13 mouse cellular contexts compared by ENCODE assay signal in the genomic region with DNA sequence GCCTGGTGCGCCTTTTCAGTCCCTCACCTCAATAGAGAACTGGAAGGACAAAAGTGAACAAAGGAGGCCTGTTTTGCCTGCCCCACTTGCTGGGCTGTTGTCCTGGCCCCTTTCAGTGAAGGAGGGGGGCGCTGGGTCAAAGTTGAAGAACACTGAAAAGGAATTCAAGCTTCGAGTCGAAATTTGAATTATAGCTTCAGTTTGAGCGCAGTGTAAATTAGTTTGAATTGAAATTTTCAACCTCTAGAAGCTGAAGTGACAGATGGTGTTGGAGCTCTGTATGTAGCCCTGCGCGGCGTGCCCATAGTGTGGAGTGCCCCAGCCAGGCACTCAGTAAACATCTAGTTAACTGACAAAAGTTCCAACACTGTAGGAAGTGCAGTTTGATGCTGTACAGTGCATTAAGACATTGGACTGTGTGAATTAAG. TPM values are rescaled to one million over a fixed set of nuclear protein-coding genes. Genes with fewer than 3 reads are reported as not detected.
DNase-seq lines count a peak whose midpoint lies in the region; ATAC-seq and TF ChIP-seq lines count a peak whose summit lies in the region.
"Had no signal": no experiment of that assay in that cellular context is flagged by ENCODE, and none has a peak within 500 bp of the region (broad histone marks: within the 10 kb centered on the region; RNA-seq: fewer than 3 reads in every experiment).

No protein-coding gene starts in this region.

- peak overlapping the region; percentile 72 for H3K27ac ChIP-seq in hindbrain, embryonic 11.5 days (ENCODE audit: low read depth, low read length)
- H3K27ac ChIP-seq in midbrain, embryonic 15.5 days: peak overlapping the region; percentile 51
- H3K27ac ChIP-seq: macrophage had no signal

- DNase-seq in brain, embryonic 14.5 days (ENCODE audit: low read depth): peak; percentile 95
- DNase-seq in embryo, embryonic 11 days: peak; percentile 75
- peak; percentile 71 for DNase-seq in hindbrain, embryonic 11.5 days (ENCODE audit: low spot score)
- DNase-seq in thymus, adult 18-20 months: no peak
- DNase-seq in right cerebral cortex, adult 18-20 months: no peak
- DNase-seq in left cerebral cortex, adult 9 months (ENCODE audit: low spot score in 2 of 2): no peak
- DNase-seq: adrenal gland, postnatal 10 days; heart, postnatal 14 days; liver had no signal

- no peaks in the 10 kb centered on the region for H3K4me1 ChIP-seq in hindbrain, embryonic 11.5 days (replicated peaks; ENCODE audit: control insufficient read depth, insufficient read depth, low read length)
- peaks cover 23% of the 10 kb centered on the region for H3K4me1 ChIP-seq in midbrain, embryonic 15.5 days

- H3K4me2 ChIP-seq in hindbrain, embryonic 11.5 days (replicated peaks; ENCODE audit: low read depth, low read length): 0 out of 2 replicates have a peak overlapping the region, but pooled peaks have one; percentile 23
- peak overlapping the region; percentile 25 for H3K4me2 ChIP-seq in midbrain, embryonic 15.5 days

- no peak for TF ChIP-seq CTCF in brain, embryonic 14.5 days (IDR thresholded peaks at IDR 0.05; ENCODE audit: borderline replicate concordance, extremely low read depth, insufficient read depth, insufficient read length)

- no peak overlapping the region for H3K4me3 ChIP-seq in hindbrain, embryonic 11.5 days (ENCODE audit: low read depth, low read length)
- no peak overlapping the region for H3K4me3 ChIP-seq in midbrain, embryonic 15.5 days

- no peaks in the 10 kb centered on the region for H3K36me3 ChIP-seq in hindbrain, embryonic 11.5 days (ENCODE audit: control insufficient read depth, insufficient read depth, low read length)
- H3K36me3 ChIP-seq in midbrain, embryonic 15.5 days (replicated peaks): no peaks in the 10 kb centered on the region

- no peaks in the 10 kb centered on the region for H3K27me3 ChIP-seq in hindbrain, embryonic 11.5 days (ENCODE audit: control insufficient read depth, insufficient read depth, low read length)
- H3K27me3 ChIP-seq in midbrain, embryonic 15.5 days (replicated peaks): no peaks in the 10 kb centered on the region

- peak; percentile 94 for ATAC-seq in hindbrain, embryonic 11.5 days (ENCODE audit: low FRiP score)
- ATAC-seq in midbrain, embryonic 15.5 days (replicated peaks): peak; percentile 85
- no peak for ATAC-seq in megakaryocyte-erythroid progenitor cell, adult 5-6 weeks (replicated peaks; ENCODE audit: low FRiP score, low TSS enrichment, poor library complexity, severe bottlenecking)

- 17% methylated on average over 8 of the region's 8 CpGs for WGBS in hindbrain, embryonic 11.5 days
- 10% methylated on average over 8 of the region's 8 CpGs for WGBS in midbrain, embryonic 15.5 days

- no peak for TF ChIP-seq POLR2A in brain, embryonic 14.5 days (IDR thresholded peaks at IDR 0.05; ENCODE audit: borderline replicate concordance, extremely low read depth, insufficient read depth, insufficient read length, poor library complexity, severe bottlenecking)

- no peak overlapping the region for H3K9ac ChIP-seq in hindbrain, embryonic 11.5 days (ENCODE audit: low read depth, low read length)
- H3K9ac ChIP-seq in midbrain, embryonic 15.5 days: no peak overlapping the region

- H3K9me3 ChIP-seq in hindbrain, embryonic 11.5 days (ENCODE audit: control insufficient read depth, low read length): no peaks in the 10 kb centered on the region
- H3K9me3 ChIP-seq in midbrain, embryonic 15.5 days: no peaks in the 10 kb centered on the region

RNA-seq across cellular contexts. Expression of a gene that starts 9.5 kb away (rescaled TPM):
- polyA plus RNA-seq in brain, embryonic 14.5 days (2012; rRNA removed): 61.2 and 89.1 TPM in 2 replicates
- 67.6 and 82.8 TPM in 2 replicates for polyA plus RNA-seq in hindbrain, embryonic 11.5 days (2014; fragmentation: Nextera tagmentation; extraction: Ambion mirVana)
- 137 and 157 TPM in 2 replicates for polyA plus RNA-seq in midbrain, embryonic 15.5 days (2015; fragmentation: Nextera tagmentation; extraction: Ambion mirVana)
- 0.17 and 2.8 TPM in 2 replicates for total RNA-seq in megakaryocyte-erythroid progenitor cell, adult 5-6 weeks (2014; fragmentation: Nextera tagmentation)
- total RNA-seq in megakaryocyte-erythroid progenitor cell, adult 5-6 weeks (2017): 5.0 TPM in 1 of 2 replicates, not detected in the other
- total RNA-seq: MEL had no signal

Comparison
In these comparisons a context has a peak if more than half of its experiments do, and no peak if none do; other contexts are left out.
1. DNase-seq: peak in brain, embryonic 14.5 days (single experiment), embryo, embryonic 11 days (single experiment) and hindbrain, embryonic 11.5 days (single experiment); none in thymus, adult 18-20 months (0 of 2), right cerebral cortex, adult 18-20 months (single experiment) and left cerebral cortex, adult 9 months (0 of 2).